Mouse (Mus musculus): ENCODE measurements around the gene 9330161L09Rik. TPM values are rescaled to one million over a fixed set of nuclear protein-coding genes. Genes with fewer than 3 reads are reported as not detected.
A peak's percentile ranks its signal among the peaks of the same experiment; 100 is the strongest.

9330161L09Rik gene
- polyA plus RNA-seq, 1 experiment from 2014 or later = 0.53 TPM

GRCm38 (mm10) chr12:103433986-103434731 is 26.5 kb upstream of the 9330161L09Rik start, which contains the start of gene Ifi27:
TSS of gene Ifi27 (plus strand) at chr12:103434211.
- peak; percentile 36; the same call in 1 of the 2 replicates for ATAC-seq (replicated peaks; ENCODE audit: insufficient number of reproducible peaks, low FRiP score, low TSS enrichment)
- 59% methylated on average over 8 of the region's 8 CpGs for WGBS (ENCODE audit: insufficient replicate concordance)
- H3K27ac ChIP-seq (ENCODE audit: low read depth, low read length) = no peak within 1 kb of the TSS
- no peak within 1 kb of the TSS for H3K9ac ChIP-seq (ENCODE audit: low read depth, low read length)
- H3K27me3 ChIP-seq (ENCODE audit: control insufficient read depth, insufficient read depth, low read length) = no peaks in the 10 kb centered on the region; the same call in 1 of the 2 replicates
- no peaks in the 10 kb centered on the region for H3K4me1 ChIP-seq (ENCODE audit: control insufficient read depth, insufficient read depth, low read length)
- H3K4me2 ChIP-seq = no peak within 1 kb of the TSS
- H3K4me3 ChIP-seq (ENCODE audit: low read depth, low read length) = no peak within 1 kb of the TSS
- H3K9me3 ChIP-seq (replicated peaks; ENCODE audit: control insufficient read depth, low read length) = no peaks in the 10 kb centered on the region
- no peaks in the 10 kb centered on the region for H3K36me3 ChIP-seq (ENCODE audit: control insufficient read depth, insufficient read depth, low read length)

GRCm38 (mm10) chr12:103433430-103433829 is 25.8 kb upstream of the 9330161L09Rik start:
- WGBS (ENCODE audit: insufficient replicate concordance) = 76% methylated on average over 2 of the region's 2 CpGs
- Histone ChIP-seq H3K4me2 (no peak overlapping the region), H3K4me3 (ENCODE audit: low read depth, low read length) (no peak overlapping the region), H3K27me3 (ENCODE audit: control insufficient read depth, insufficient read depth, low read length) (no peaks in the 10 kb centered on the region; the same call in 1 of the 2 replicates), H3K36me3 (ENCODE audit: control insufficient read depth, insufficient read depth, low read length) (no peaks in the 10 kb centered on the region), H3K27ac (ENCODE audit: low read depth, low read length) (no peak overlapping the region), H3K9me3 (replicated peaks; ENCODE audit: control insufficient read depth, low read length) (no peaks in the 10 kb centered on the region), H3K4me1 (ENCODE audit: control insufficient read depth, insufficient read depth, low read length) (no peaks in the 10 kb centered on the region), H3K9ac (ENCODE audit: low read depth, low read length) (no peak overlapping the region)
- no peak for ATAC-seq (replicated peaks; ENCODE audit: insufficient number of reproducible peaks, low FRiP score, low TSS enrichment)

- H3K9me3 ChIP-seq (replicated peaks; ENCODE audit: control insufficient read depth, low read length) = no peaks in the 10 kb centered on the region
- peaks cover 3% of the 10 kb centered on the region for H3K36me3 ChIP-seq (ENCODE audit: control insufficient read depth, insufficient read depth, low read length)
- H3K4me2 ChIP-seq = no peak overlapping the region
- H3K27ac ChIP-seq (ENCODE audit: low read depth, low read length) = no peak overlapping the region
- H3K4me1 ChIP-seq (ENCODE audit: control insufficient read depth, insufficient read depth, low read length) = peaks cover 20% of the 10 kb centered on the region
- no peaks in the 10 kb centered on the region for H3K27me3 ChIP-seq (ENCODE audit: control insufficient read depth, insufficient read depth, low read length)
- ATAC-seq (replicated peaks; ENCODE audit: insufficient number of reproducible peaks, low FRiP score, low TSS enrichment) = no peak
- 87% methylated on average over 7 of the region's 7 CpGs for WGBS (ENCODE audit: insufficient replicate concordance)
- no peak overlapping the region for H3K4me3 ChIP-seq (ENCODE audit: low read depth, low read length)
- no peak overlapping the region for H3K9ac ChIP-seq (ENCODE audit: low read depth, low read length)
Measured at GRCm38 (mm10) chr12:103426710-103427109, 19.1 kb upstream of the 9330161L09Rik start.

- 1% methylated on average over 33 of the region's 33 CpGs for WGBS (ENCODE audit: insufficient replicate concordance)
Measured at GRCm38 (mm10) chr12:103425729-103426470, 18.3 kb upstream of the 9330161L09Rik start, which contains the start of gene Ddx24. TSS of gene Ddx24 (minus strand) at chr12:103425830.

GRCm38 (mm10) chr12:103425016-103425728 is 17.6 kb upstream of the 9330161L09Rik start:
- peak overlapping the region; percentile 95 for H3K9ac ChIP-seq (ENCODE audit: low read depth, low read length)
- 8% methylated on average over 33 of the region's 33 CpGs for WGBS (ENCODE audit: insufficient replicate concordance)
- no peaks in the 10 kb centered on the region for H3K27me3 ChIP-seq (ENCODE audit: control insufficient read depth, insufficient read depth, low read length)
- H3K4me1 ChIP-seq (ENCODE audit: control insufficient read depth, insufficient read depth, low read length) = peaks cover 22% of the 10 kb centered on the region
- H3K4me3 ChIP-seq (ENCODE audit: low read depth, low read length) = peak overlapping the region; percentile 96
- H3K9me3 ChIP-seq (replicated peaks; ENCODE audit: control insufficient read depth, low read length) = no peaks in the 10 kb centered on the region
- H3K36me3 ChIP-seq (ENCODE audit: control insufficient read depth, insufficient read depth, low read length) = peaks cover 3% of the 10 kb centered on the region
- ATAC-seq (replicated peaks; ENCODE audit: insufficient number of reproducible peaks, low FRiP score, low TSS enrichment) = no peak
- no peak overlapping the region for H3K27ac ChIP-seq (ENCODE audit: low read depth, low read length)
- peak overlapping the region; percentile 96 for H3K4me2 ChIP-seq

More at GRCm38 (mm10) chr12:103425729-103426470, 18.3 kb upstream of the 9330161L09Rik start, which contains the start of gene Ddx24:
- Histone ChIP-seq H3K4me3 (ENCODE audit: low read depth, low read length) (peak within 1 kb of the TSS; percentile 96), H3K27me3 (ENCODE audit: control insufficient read depth, insufficient read depth, low read length) (no peaks in the 10 kb centered on the region), H3K36me3 (ENCODE audit: control insufficient read depth, insufficient read depth, low read length) (peaks cover 3% of the 10 kb centered on the region), H3K27ac (ENCODE audit: low read depth, low read length) (peak within 1 kb of the TSS; percentile 6; the same call in 1 of the 2 replicates), H3K9ac (ENCODE audit: low read depth, low read length) (peak within 1 kb of the TSS; percentile 95), H3K4me2 (peak within 1 kb of the TSS; percentile 96), H3K9me3 (replicated peaks; ENCODE audit: control insufficient read depth, low read length) (no peaks in the 10 kb centered on the region), H3K4me1 (ENCODE audit: control insufficient read depth, insufficient read depth, low read length) (peaks cover 22% of the 10 kb centered on the region)
- peak; percentile 100 for ATAC-seq (replicated peaks; ENCODE audit: insufficient number of reproducible peaks, low FRiP score, low TSS enrichment)

- Histone ChIP-seq H3K4me1 (ENCODE audit: control insufficient read depth, insufficient read depth, low read length) (no peaks in the 10 kb centered on the region), H3K27me3 (ENCODE audit: control insufficient read depth, insufficient read depth, low read length) (no peaks in the 10 kb centered on the region), H3K9me3 (replicated peaks; ENCODE audit: control insufficient read depth, low read length) (no peaks in the 10 kb centered on the region), H3K4me2 (no peak overlapping the region), H3K27ac (ENCODE audit: low read depth, low read length) (no peak overlapping the region), H3K36me3 (ENCODE audit: control insufficient read depth, insufficient read depth, low read length) (peaks cover 36% of the 10 kb centered on the region), H3K4me3 (ENCODE audit: low read depth, low read length) (no peak overlapping the region), H3K9ac (ENCODE audit: low read depth, low read length) (no peak overlapping the region)
- WGBS (ENCODE audit: insufficient replicate concordance) = 92% methylated on average over 10 of the region's 10 CpGs
- ATAC-seq (replicated peaks; ENCODE audit: insufficient number of reproducible peaks, low FRiP score, low TSS enrichment) = no peak
Measured at GRCm38 (mm10) chr12:103408144-103408543, 524 bp upstream of the 9330161L09Rik start.

GRCm38 (mm10) chr12:103404131-103404530 is 3.5 kb downstream of the 9330161L09Rik start:
- no peak; the same call in 1 of the 2 replicates for ATAC-seq (replicated peaks; ENCODE audit: insufficient number of reproducible peaks, low FRiP score, low TSS enrichment)
- no peaks in the 10 kb centered on the region for H3K27me3 ChIP-seq (ENCODE audit: control insufficient read depth, insufficient read depth, low read length)

GRCm38 (mm10) chr12:103396751-103397150 is 10.9 kb downstream of the 9330161L09Rik start:
- H3K4me1 ChIP-seq (ENCODE audit: control insufficient read depth, insufficient read depth, low read length) = peaks cover 36% of the 10 kb centered on the region
- no peaks in the 10 kb centered on the region for H3K9me3 ChIP-seq (replicated peaks; ENCODE audit: control insufficient read depth, low read length)
- H3K4me2 ChIP-seq = no peak overlapping the region
- ATAC-seq (replicated peaks; ENCODE audit: insufficient number of reproducible peaks, low FRiP score, low TSS enrichment) = no peak
- H3K9ac ChIP-seq (ENCODE audit: low read depth, low read length) = no peak overlapping the region
- H3K36me3 ChIP-seq (ENCODE audit: control insufficient read depth, insufficient read depth, low read length) = no peaks in the 10 kb centered on the region
- no peak overlapping the region for H3K27ac ChIP-seq (ENCODE audit: low read depth, low read length)
- H3K27me3 ChIP-seq (ENCODE audit: control insufficient read depth, insufficient read depth, low read length) = no peaks in the 10 kb centered on the region
- H3K4me3 ChIP-seq (ENCODE audit: low read depth, low read length) = no peak overlapping the region
- 65% methylated on average over 7 of the region's 7 CpGs for whole genome bisulfite sequencing (ENCODE audit: insufficient replicate concordance)

More at GRCm38 (mm10) chr12:103404131-103404530, 3.5 kb downstream of the 9330161L09Rik start:
- Histone ChIP-seq H3K36me3 (ENCODE audit: control insufficient read depth, insufficient read depth, low read length) (peaks cover 23% of the 10 kb centered on the region), H3K27ac (ENCODE audit: low read depth, low read length) (no peak overlapping the region), H3K4me2 (no peak overlapping the region), H3K9me3 (replicated peaks; ENCODE audit: control insufficient read depth, low read length) (no peaks in the 10 kb centered on the region), H3K9ac (ENCODE audit: low read depth, low read length) (no peak overlapping the region), H3K4me3 (ENCODE audit: low read depth, low read length) (no peak overlapping the region), H3K4me1 (ENCODE audit: control insufficient read depth, insufficient read depth, low read length) (no peaks in the 10 kb centered on the region)
- 87% methylated on average over 18 of the region's 18 CpGs for WGBS (ENCODE audit: insufficient replicate concordance)

All from heart, embryonic 11.5 days (tissue).